Mouse (Mus musculus) midbrain, embryonic 16.5 days (tissue): ENCODE results near the gene Ube2t. TPM values are rescaled to one million over a fixed set of nuclear protein-coding genes. Genes with fewer than 3 reads are reported as not detected.

Experiments
- ATAC-seq: fragments of 200-750 bp; cut with Nextera tagmentation; 2 replicates; pipeline ENCODE4 v1.8.0; 2017; ENCODE audit warnings: moderate TSS enrichment
- H3K27ac ChIP-seq: fragments of 300-500 bp; sonication (generic); 2 replicates; pipeline ENCODE4 v1.5.1; 2014; ENCODE audit warnings: mild to moderate bottlenecking, low read length, mixed read lengths
- H3K27me3 ChIP-seq: fragments of 300-500 bp; sonication (generic); 2 replicates; pipeline ENCODE4 v1.6.1; 2014; ENCODE audit warnings: low read depth, low read length, mixed read lengths; ENCODE audit not compliant: control insufficient read depth, insufficient read depth
- H3K36me3 ChIP-seq: fragments of 300-500 bp; sonication (generic); 2 replicates; pipeline ENCODE4 v1.6.1; 2014; ENCODE audit warnings: mild to moderate bottlenecking, low read length, moderate library complexity, mixed read lengths; ENCODE audit not compliant: control insufficient read depth, insufficient read depth
- H3K4me1 ChIP-seq: fragments of 300-500 bp; sonication (generic); 2 replicates; pipeline ENCODE4 v1.6.1; 2014; ENCODE audit warnings: mild to moderate bottlenecking, low read length, mixed read lengths; ENCODE audit not compliant: control insufficient read depth, insufficient read depth
- H3K4me2 ChIP-seq: fragments of 300-500 bp; sonication (generic); 2 replicates; pipeline ENCODE4 v1.6.1; 2014; ENCODE audit warnings: mild to moderate bottlenecking, low read length, mixed read lengths
- H3K4me3 ChIP-seq: fragments of 300-500 bp; sonication (generic); 2 replicates; pipeline ENCODE4 v1.5.1; 2014; ENCODE audit warnings: low read depth, mild to moderate bottlenecking, low read length, moderate library complexity, mixed read lengths
- H3K9ac ChIP-seq: fragments of 300-500 bp; sonication (generic); 2 replicates; pipeline ENCODE4 v1.6.1; 2014; ENCODE audit warnings: low read depth, low read length, mixed read lengths
- H3K9me3 ChIP-seq: fragments of 300-500 bp; sonication (generic); replicated peaks from 2 replicates; pipeline ENCODE4 v1.6.1; 2014; ENCODE audit warnings: mild to moderate bottlenecking, low read length, mixed read lengths; ENCODE audit not compliant: control insufficient read depth, poor library complexity, severe bottlenecking
- WGBS: fragments of 180-500 bp; shearing (Covaris S2); extraction: QIAGEN DNeasy Blood & Tissue Kit; methylation state at CpG from one replicate; pipeline ENCODE4 v1.1.7; 2014; 5-methylcytosine and 5-hydroxymethylcytosine counted together
- polyA plus RNA-seq: library from polyadenylated mRNA; unstranded; fragments of >200 nt; fragmentation: Nextera tagmentation; extraction: Ambion mirVana; gene quantifications from 2 replicates; pipeline ENCODE4 v1.2.1, GENCODE M21; 2015

Ube2t gene
- polyA plus RNA-seq, 1 experiment from 2014 or later: 9.7 TPM

DNA sequence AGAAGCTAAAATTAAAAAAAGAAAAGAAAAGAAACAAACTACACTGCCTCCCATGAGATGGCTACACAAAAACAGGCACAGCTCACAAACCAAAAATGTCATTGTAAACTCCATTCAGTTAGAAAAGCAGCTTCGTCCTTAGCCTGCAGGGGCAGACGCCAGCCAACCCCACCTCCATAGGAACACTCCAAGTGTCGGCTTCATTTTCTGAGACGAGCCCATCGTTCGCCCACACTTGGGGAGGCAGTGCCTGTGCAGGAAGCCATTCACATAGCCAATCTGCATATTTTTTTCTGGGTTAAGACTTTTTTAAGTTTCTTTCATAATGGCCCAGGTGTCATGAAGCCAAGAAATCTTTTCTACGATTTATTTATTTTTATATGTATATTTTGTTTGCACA is 14.8 kb upstream of the Ube2t start:
- Histone ChIP-seq H3K27me3 (no peaks in the 10 kb centered on the region), H3K27ac (no peak overlapping the region), H3K36me3 (0 out of 2 replicates have a peak, but pooled peaks cover 2% of the 10 kb centered on the region), H3K9ac (no peak overlapping the region), H3K4me3 (no peak overlapping the region), H3K4me1 (0 out of 2 replicates have a peak, but pooled peaks cover 2% of the 10 kb centered on the region), H3K9me3 (no peaks in the 10 kb centered on the region), H3K4me2 (no peak overlapping the region)
- WGBS: 87% methylated on average over 7 of the region's 7 CpGs
- no peak for ATAC-seq

DNA sequence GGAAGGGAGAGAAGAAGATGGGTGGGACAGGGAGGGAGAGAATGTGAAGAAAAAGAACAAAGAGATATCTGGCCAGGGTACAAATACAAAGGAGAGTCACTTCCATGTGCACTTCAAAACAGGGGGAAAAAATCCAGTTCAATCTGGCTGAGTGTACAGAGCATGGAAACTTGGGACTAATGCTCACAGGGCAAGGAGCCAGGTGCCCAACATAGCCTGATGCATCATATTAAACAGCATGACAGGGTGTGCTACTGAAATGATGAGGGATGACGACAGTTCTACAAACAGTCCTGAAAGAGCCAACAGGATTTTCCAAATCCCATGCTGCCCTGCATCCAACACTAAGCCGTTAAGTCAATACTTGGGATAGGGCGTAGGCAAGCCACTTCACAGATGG is 12.4 kb upstream of the Ube2t start:
- Histone ChIP-seq H3K27ac (no peak overlapping the region), H3K36me3 (0 out of 2 replicates have a peak, but pooled peaks cover 2% of the 10 kb centered on the region), H3K4me3 (no peak overlapping the region), H3K9me3 (no peaks in the 10 kb centered on the region), H3K9ac (no peak overlapping the region), H3K4me1 (peaks cover 14% of the 10 kb centered on the region), H3K27me3 (no peaks in the 10 kb centered on the region), H3K4me2 (no peak overlapping the region)
- 84% methylated on average over 3 of the region's 3 CpGs for WGBS
- ATAC-seq: no peak

DNA sequence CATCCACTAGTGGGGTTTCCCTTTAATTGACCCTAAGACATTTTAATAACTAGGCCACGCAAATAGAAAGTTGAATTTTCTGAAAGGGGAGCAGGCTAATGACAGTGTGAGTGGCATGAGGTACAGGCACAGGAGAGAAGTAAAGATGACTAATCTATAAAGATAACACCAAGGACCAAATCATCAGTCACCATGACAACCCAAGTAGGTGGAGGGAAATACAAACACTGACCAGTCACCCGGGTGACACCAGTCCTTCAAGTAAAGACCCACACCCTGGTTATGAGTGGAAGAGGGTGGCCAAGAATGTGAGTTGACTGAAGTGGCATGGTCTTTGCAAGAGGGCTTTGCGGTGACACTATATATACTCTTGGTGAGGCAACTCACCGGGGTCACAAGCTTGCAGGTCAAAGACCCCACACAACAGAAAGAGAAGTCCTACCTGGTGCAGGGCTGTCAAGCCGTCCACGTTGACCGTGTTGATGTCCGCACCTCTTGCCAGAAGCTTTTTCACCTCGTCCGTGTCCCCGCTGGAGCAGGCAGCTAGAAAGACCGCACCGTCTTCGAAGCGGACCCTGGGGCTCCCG is 7.2 kb upstream of the Ube2t start:
- H3K4me2 ChIP-seq: peak overlapping the region; percentile 82
- peak overlapping the region; percentile 72 for H3K4me3 ChIP-seq
- H3K4me1 ChIP-seq: peaks cover 15% of the 10 kb centered on the region
- peak overlapping the region; percentile 90 for H3K27ac ChIP-seq
- 4% methylated on average over 16 of the region's 16 CpGs for WGBS
- no peaks in the 10 kb centered on the region for H3K9me3 ChIP-seq
- ATAC-seq: no peak
- no peaks in the 10 kb centered on the region for H3K36me3 ChIP-seq
- H3K9ac ChIP-seq: peak overlapping the region; percentile 78
- no peaks in the 10 kb centered on the region for H3K27me3 ChIP-seq

DNA sequence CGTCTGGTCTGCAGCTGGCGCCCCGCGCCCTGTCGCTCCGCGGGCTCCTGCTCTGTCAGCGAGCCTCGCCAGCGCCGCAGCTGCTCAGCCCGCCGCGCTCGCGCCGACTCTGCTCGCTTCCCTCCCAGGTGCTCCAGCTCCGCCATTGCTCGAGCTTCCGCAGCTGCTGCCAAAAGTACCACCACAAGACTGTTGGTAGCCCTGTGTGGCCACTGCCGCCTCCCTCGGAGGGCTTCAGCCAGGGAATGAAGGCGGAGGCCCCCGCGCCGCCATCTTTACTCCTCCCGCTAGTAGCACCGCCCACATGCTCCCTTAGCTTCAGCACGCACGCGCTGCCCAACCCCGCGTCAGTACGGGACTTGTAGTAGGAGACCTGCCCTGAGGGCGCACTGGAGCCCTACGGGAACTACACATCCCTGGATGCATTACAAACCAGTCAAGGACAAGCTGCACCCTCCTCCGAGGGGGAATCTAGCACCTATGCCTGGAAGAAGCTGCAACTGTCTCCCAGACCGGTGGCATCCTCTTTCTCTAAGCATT is 6.7 kb upstream of the Ube2t start, which contains the start of gene Ppp1r12b:
Ppp1r12b (minus strand) TSS at position 306 of the 540 bp plus-strand sequence.
- peak within 1 kb of the TSS; percentile 90 for H3K27ac ChIP-seq
- under 1% methylated on average over 38 of the region's 39 CpGs for WGBS
- H3K9ac ChIP-seq: peak within 1 kb of the TSS; percentile 78
- peaks cover 14% of the 10 kb centered on the region for H3K4me1 ChIP-seq
- H3K9me3 ChIP-seq: no peaks in the 10 kb centered on the region
- peak; percentile 99 for ATAC-seq
- H3K4me2 ChIP-seq: peak within 1 kb of the TSS; percentile 82
- no peaks in the 10 kb centered on the region for H3K36me3 ChIP-seq
- no peaks in the 10 kb centered on the region for H3K27me3 ChIP-seq
- peak within 1 kb of the TSS; percentile 72 for H3K4me3 ChIP-seq

DNA sequence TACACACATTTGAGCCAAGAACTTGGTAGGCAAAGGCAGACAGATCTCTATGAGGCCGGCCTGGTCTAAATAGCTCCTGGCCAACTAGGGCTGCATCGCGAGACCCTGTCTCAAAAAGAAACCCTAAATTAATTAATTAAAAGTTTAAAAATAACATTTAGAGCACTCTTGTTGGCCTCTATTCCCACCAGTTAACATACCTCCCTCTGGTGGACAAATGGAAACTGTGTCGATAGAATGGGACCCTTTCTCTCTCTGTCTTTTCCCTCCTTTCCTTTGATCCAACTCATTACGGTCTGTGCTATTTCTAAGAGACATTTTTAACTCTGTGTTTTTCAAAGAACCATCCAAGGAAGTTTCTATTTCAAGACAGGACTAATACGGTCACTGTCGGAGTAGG is 1.7 kb upstream of the Ube2t start:
- WGBS: 58% methylated on average over 7 of the region's 7 CpGs
- Histone ChIP-seq H3K9me3 (no peaks in the 10 kb centered on the region), H3K4me1 (peaks cover 16% of the 10 kb centered on the region), H3K9ac (no peak overlapping the region), H3K27ac (no peak overlapping the region), H3K36me3 (no peaks in the 10 kb centered on the region), H3K4me3 (no peak overlapping the region), H3K4me2 (no peak overlapping the region), H3K27me3 (no peaks in the 10 kb centered on the region)
- ATAC-seq: no peak

DNA sequence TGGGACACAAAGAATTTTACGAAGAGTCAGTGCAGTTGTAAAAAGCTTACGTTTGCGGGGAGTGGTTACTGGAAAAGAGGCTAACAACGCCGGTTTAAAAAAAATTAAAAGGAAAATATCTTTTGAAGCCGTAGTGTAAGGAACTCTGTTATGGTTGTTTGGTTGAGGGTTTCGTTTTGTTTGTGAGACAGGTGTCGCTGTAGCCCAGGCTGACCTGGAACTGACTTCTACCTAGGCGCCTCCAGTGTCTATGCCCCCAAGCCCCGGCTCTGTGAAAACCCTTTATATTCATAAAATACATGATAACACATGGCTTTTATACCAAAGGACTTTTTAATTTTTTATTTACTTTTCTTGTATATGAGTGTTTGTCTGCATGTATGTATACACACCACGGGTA is 456 bp downstream of the Ube2t start:
- 3% methylated on average over 11 of the region's 11 CpGs for WGBS
- Histone ChIP-seq H3K27me3 (no peaks in the 10 kb centered on the region), H3K9ac (peak overlapping the region; percentile 70), H3K36me3 (no peaks in the 10 kb centered on the region), H3K4me2 (peak overlapping the region; percentile 80), H3K9me3 (no peaks in the 10 kb centered on the region), H3K4me1 (peaks cover 16% of the 10 kb centered on the region), H3K4me3 (peak overlapping the region; percentile 76), H3K27ac (no peak overlapping the region)
- ATAC-seq: peak; percentile 73

DNA sequence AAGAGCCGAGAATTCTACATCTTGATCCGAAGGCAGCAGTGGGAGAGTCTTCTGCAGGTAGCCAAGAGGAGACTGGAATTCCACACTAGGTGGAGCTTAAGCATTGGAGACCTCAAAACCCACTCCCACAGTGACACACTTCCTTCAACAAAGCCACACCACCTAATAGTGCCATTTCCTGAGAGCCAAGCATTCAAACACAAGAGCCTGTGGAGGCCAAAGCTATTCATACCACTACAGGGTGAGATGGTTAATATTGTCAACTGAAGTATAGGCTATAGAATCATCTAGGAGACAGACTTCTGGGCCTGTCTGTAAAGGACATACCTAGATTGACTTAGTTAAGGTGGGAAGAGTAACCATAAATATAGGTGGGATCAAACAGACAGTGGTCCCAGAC is 3.1 kb downstream of the Ube2t start:
- Histone ChIP-seq H3K36me3 (no peaks in the 10 kb centered on the region), H3K27ac (no peak overlapping the region), H3K4me3 (no peak overlapping the region), H3K4me1 (peaks cover 16% of the 10 kb centered on the region), H3K9me3 (no peaks in the 10 kb centered on the region), H3K27me3 (no peaks in the 10 kb centered on the region), H3K9ac (no peak overlapping the region), H3K4me2 (no peak overlapping the region)
- ATAC-seq: no peak
- 92% methylated on average over 2 of the region's 2 CpGs for WGBS

DNA sequence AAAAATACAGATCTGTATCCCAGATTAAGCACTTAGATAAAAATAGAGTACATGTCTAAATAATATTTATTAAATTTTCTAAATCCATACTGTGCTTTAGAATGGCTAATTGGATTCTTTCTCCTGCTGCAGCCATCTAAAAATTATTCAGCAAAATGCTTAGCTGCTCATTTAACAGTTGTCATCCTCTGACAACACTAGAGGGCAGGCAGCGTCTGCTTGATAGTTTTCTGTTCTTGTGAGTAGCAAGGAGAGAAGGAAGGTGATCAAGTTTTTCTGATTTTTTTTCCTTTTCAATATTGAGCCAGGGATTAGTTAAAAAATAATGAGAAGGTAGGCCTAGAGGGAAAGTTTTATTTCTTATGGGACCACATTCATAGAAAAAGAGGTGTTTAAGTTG is 10.6 kb downstream of the Ube2t start:
- Histone ChIP-seq H3K9ac (no peak overlapping the region), H3K36me3 (no peaks in the 10 kb centered on the region), H3K27me3 (no peaks in the 10 kb centered on the region), H3K4me2 (no peak overlapping the region), H3K27ac (no peak overlapping the region), H3K4me3 (no peak overlapping the region), H3K9me3 (no peaks in the 10 kb centered on the region), H3K4me1 (no peaks in the 10 kb centered on the region)
- ATAC-seq: no peak
- 74% methylated on average over 1 of the region's 1 CpGs for WGBS

DNA sequence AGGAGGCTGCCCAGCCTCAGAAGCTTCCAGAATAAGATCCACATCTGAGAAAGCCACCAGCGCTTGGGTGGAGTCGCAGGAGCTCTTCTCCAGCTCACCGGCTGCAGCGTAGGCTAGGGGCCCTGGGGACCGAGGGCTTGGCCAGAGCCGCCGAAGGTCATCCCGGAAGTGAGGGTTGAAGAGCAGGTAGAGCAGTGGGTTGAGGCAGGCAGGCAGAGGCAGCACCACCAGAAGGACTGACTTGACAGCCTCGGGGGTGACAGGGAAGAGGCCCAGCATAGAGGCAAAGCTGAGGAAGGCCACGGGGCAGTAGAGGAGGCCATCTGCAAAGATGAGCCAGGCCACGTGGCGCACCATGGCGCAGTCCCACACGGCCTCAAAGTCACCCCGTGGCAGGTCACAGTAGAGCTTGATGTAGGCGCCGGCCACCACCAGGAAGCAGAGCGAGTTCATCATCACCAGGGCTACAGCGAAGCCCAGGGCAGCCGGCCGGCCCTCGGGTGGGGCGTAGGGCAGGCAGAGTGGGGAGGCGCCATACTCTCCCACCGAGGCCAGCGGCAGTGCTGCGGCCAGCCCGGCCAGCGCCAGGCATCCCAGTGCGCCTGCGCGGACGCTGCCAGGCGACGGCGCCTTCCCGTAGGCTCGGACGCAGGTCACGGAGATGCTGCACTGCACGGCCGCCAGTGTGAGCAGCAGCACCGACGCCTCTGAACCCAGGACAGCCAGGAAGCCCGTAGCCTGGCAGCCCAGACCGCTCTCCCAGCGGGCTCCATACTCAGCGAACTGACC is 25.0 kb downstream of the Ube2t start:
- H3K4me3 ChIP-seq: peak overlapping the region; percentile 38
- H3K36me3 ChIP-seq: no peaks in the 10 kb centered on the region
- H3K9me3 ChIP-seq: no peaks in the 10 kb centered on the region
- peak; percentile 84 for ATAC-seq
- WGBS: 31% methylated on average over 48 of the region's 48 CpGs
- H3K4me2 ChIP-seq: peak overlapping the region; percentile 80
- H3K27me3 ChIP-seq: no peaks in the 10 kb centered on the region
- peak overlapping the region; percentile 68 for H3K9ac ChIP-seq
- peaks cover 4% of the 10 kb centered on the region; the same call in 1 of the 2 replicates for H3K4me1 ChIP-seq
- no peak overlapping the region for H3K27ac ChIP-seq
